Mouse (Mus musculus) hindbrain, embryonic 13.5 days (tissue): Measurements from ENCODE around the gene Mrpl48. TPM values are rescaled to one million over a fixed set of nuclear protein-coding genes. Genes with fewer than 3 reads are reported as not detected.

ENCODE experiments used
- ATAC-seq: fragments of 200-750 bp; cut with Nextera tagmentation; 2 replicates; pipeline ENCODE4 v1.8.0; 2017; ENCODE audit warnings: moderate TSS enrichment; ENCODE audit not compliant: low FRiP score
- H3K27ac ChIP-seq: fragments of 300-500 bp; sonication (generic); 2 replicates; pipeline ENCODE4 v1.5.1; 2015; ENCODE audit warnings: inconsistent platforms, mild to moderate bottlenecking, moderate library complexity
- H3K27me3 ChIP-seq: fragments of 300-500 bp; sonication (generic); 2 replicates; pipeline ENCODE4 v1.6.1; 2015; ENCODE audit warnings: mild to moderate bottlenecking, inconsistent platforms
- H3K36me3 ChIP-seq: fragments of 300-500 bp; sonication (generic); 2 replicates; pipeline ENCODE4 v1.6.1; 2015; ENCODE audit warnings: mild to moderate bottlenecking, inconsistent platforms
- H3K4me1 ChIP-seq: fragments of 300-500 bp; sonication (generic); replicated peaks from 2 replicates; pipeline ENCODE4 v1.6.1; 2015; ENCODE audit warnings: inconsistent platforms
- H3K4me2 ChIP-seq: fragments of 300-500 bp; sonication (generic); 2 replicates; pipeline ENCODE4 v1.6.1; 2015; ENCODE audit warnings: inconsistent platforms, mild to moderate bottlenecking, moderate library complexity
- H3K4me3 ChIP-seq: fragments of 300-500 bp; sonication (generic); 2 replicates; pipeline ENCODE4 v1.5.1; 2015; ENCODE audit warnings: mild to moderate bottlenecking, inconsistent platforms
- H3K9ac ChIP-seq: fragments of 300-500 bp; sonication (generic); 2 replicates; pipeline ENCODE4 v1.6.1; 2015; ENCODE audit warnings: mild to moderate bottlenecking, inconsistent platforms
- H3K9me3 ChIP-seq: fragments of 300-500 bp; sonication (generic); 2 replicates; pipeline ENCODE4 v1.6.1; 2016; ENCODE audit warnings: inconsistent platforms
- WGBS: fragments of 180-500 bp; shearing (Covaris S2); methylation state at CpG from one replicate; pipeline ENCODE4 v1.1.7; 2015; 5-methylcytosine and 5-hydroxymethylcytosine counted together
- polyA plus RNA-seq: library from polyadenylated mRNA; unstranded; fragments of >200 nt; fragmentation: Nextera tagmentation; extraction: Ambion mirVana; gene quantifications from 2 replicates; pipeline ENCODE4 v1.2.1, GENCODE M21; 2015

The Mrpl48 gene
- 81.8 and 91.8 TPM in 2 replicates for polyA plus RNA-seq

GRCm38 (mm10) chr7:100608130-100608741 is at the start of gene Mrpl48:
Gene Mrpl48 (minus strand): TSS chr7:100608301.
- peaks cover 5% of the 10 kb centered on the region; the same call in 1 of the 2 replicates for H3K27me3 ChIP-seq
- peak within 1 kb of the TSS; percentile 100 for H3K9ac ChIP-seq
- peaks cover 19% of the 10 kb centered on the region for H3K4me1 ChIP-seq
- peak; percentile 33 for ATAC-seq
- H3K9me3 ChIP-seq, result no peaks in the 10 kb centered on the region
- H3K4me3 ChIP-seq, result peak within 1 kb of the TSS; percentile 97
- WGBS, result under 1% methylated on average over 35 of the region's 43 CpGs
- H3K27ac ChIP-seq, result peak within 1 kb of the TSS; percentile 100
- no peaks in the 10 kb centered on the region for H3K36me3 ChIP-seq
- H3K4me2 ChIP-seq, result peak within 1 kb of the TSS; percentile 67

- H3K9me3 ChIP-seq, result no peaks in the 10 kb centered on the region
- H3K4me2 ChIP-seq, result no peak overlapping the region
- no peak for ATAC-seq
- peaks cover 19% of the 10 kb centered on the region for H3K4me1 ChIP-seq
- no peak overlapping the region for H3K27ac ChIP-seq
- 63% methylated on average over 5 of the region's 5 CpGs for WGBS
- H3K9ac ChIP-seq, result no peak overlapping the region
- no peaks in the 10 kb centered on the region for H3K27me3 ChIP-seq
- no peaks in the 10 kb centered on the region for H3K36me3 ChIP-seq
- no peak overlapping the region for H3K4me3 ChIP-seq
These were observed 48.6 kb upstream of the Mrpl48 start for GRCm38 (mm10) chr7:100656739-100657138.

GRCm38 (mm10) chr7:100654441-100654840 is 46.3 kb upstream of the Mrpl48 start:
- Histone ChIP-seq H3K27ac (peak overlapping the region; percentile 77), H3K9ac (peak overlapping the region; percentile 53; the same call in 1 of the 2 replicates), H3K9me3 (no peaks in the 10 kb centered on the region), H3K4me1 (peaks cover 19% of the 10 kb centered on the region), H3K27me3 (no peaks in the 10 kb centered on the region), H3K36me3 (peaks cover 6% of the 10 kb centered on the region; the same call in 1 of the 2 replicates), H3K4me2 (no peak overlapping the region), H3K4me3 (no peak overlapping the region)
- no peak for ATAC-seq
- WGBS, result 76% methylated on average over 8 of the region's 8 CpGs

DNA sequence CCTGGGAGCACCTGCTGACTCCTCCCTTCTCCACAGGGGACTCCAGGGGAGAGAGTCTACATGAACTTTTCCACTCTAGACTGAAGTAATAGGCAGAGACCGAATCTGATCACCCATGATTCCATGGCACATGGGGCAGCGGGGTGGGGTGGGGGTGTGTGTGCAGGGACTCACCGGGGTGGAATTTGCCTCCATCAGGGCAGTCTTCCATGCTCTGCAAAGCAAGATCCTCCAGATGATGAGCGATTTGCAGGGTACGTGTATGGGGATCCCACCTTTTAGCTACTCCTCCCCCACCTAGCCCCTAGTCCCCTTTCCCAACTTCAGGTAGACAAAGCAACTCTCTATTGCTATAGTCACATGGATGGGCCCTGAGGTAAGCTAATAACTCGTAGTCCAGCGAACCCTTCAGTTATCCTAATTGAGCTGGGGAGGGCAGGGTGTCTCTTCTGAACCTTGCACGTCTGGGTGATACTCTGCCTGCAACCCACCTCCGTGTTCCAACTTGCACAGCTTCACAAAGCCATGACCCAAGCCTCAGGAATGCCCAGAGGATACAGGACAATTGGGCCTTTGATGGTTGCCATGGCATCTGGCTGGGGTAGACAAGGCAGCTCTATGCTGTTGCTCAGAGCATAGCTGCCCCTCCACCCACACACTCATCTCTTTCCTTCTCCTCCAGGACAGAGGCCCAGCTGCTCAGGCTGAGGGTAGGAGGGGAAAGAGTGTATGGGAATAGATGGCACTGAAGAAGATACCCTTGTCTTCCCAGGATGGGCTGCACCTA is 45.6 kb upstream of the Mrpl48 start:
- H3K4me1 ChIP-seq, result peaks cover 19% of the 10 kb centered on the region
- 56% methylated on average over 9 of the region's 9 CpGs for WGBS
- H3K9ac ChIP-seq, result peak overlapping the region; percentile 53; the same call in 1 of the 2 replicates
- no peak overlapping the region for H3K4me2 ChIP-seq
- peak; percentile 81 for ATAC-seq
- no peaks in the 10 kb centered on the region for H3K9me3 ChIP-seq
- no peak overlapping the region for H3K4me3 ChIP-seq
- no peaks in the 10 kb centered on the region for H3K27me3 ChIP-seq
- H3K27ac ChIP-seq, result peak overlapping the region; percentile 77
- peaks cover 12% of the 10 kb centered on the region; the same call in 1 of the 2 replicates for H3K36me3 ChIP-seq

GRCm38 (mm10) chr7:100651011-100651410 is 42.9 kb upstream of the Mrpl48 start:
- H3K4me3 ChIP-seq, result no peak overlapping the region
- no peak overlapping the region for H3K9ac ChIP-seq
- no peak for ATAC-seq
- peaks cover 14% of the 10 kb centered on the region for H3K4me1 ChIP-seq
- no peak overlapping the region for H3K27ac ChIP-seq
- no peaks in the 10 kb centered on the region for H3K27me3 ChIP-seq
- 75% methylated on average over 4 of the region's 4 CpGs for WGBS
- no peak overlapping the region for H3K4me2 ChIP-seq
- H3K36me3 ChIP-seq, result peaks cover 12% of the 10 kb centered on the region; the same call in 1 of the 2 replicates
- no peaks in the 10 kb centered on the region for H3K9me3 ChIP-seq

DNA sequence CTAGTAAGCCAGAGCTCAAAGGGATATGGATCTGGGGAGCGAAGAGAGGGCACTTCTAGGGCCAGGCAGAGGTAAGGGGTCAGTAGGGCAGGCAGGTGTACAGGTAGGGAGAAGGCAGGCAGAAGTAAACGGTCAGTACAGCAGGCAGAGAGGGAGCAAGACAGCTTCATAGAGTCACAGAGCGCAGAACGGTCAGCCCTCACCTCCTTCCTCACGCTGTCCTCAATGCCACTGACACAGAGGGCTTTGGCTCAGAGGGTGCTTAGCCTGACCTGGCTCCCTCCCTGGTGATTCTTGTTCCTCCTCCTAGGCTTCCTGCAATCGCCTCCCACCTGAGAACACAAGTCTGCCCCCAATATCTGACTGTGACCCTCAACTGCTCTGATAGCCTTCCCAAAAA is 42.3 kb upstream of the Mrpl48 start:
- H3K36me3 ChIP-seq, result peaks cover 12% of the 10 kb centered on the region; the same call in 1 of the 2 replicates
- no peak for ATAC-seq
- no peak overlapping the region for H3K4me2 ChIP-seq
- H3K27me3 ChIP-seq, result no peaks in the 10 kb centered on the region
- no peaks in the 10 kb centered on the region for H3K9me3 ChIP-seq
- H3K27ac ChIP-seq, result no peak overlapping the region
- H3K4me1 ChIP-seq, result peaks cover 14% of the 10 kb centered on the region
- no peak overlapping the region for H3K4me3 ChIP-seq
- WGBS, result 84% methylated on average over 6 of the region's 6 CpGs
- H3K9ac ChIP-seq, result no peak overlapping the region

DNA sequence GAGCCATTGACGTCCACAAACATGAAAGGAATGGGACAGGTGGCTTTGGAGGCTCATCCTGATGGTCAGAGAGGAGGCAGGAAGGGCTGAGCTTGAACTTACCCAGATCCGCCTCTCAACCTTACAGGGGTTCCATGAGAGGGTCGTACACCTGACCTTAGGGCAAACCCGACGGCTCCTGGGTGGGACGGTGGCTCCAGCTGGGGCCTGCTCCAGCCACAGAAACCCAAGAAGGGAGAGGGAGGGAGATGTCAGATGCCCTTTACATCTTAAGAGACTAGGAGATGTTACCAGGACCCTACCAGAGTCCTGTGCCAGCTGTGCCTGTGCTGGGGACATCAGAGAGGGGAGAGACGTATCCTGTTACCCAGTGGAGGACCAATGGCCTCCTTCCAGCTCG is 41.7 kb upstream of the Mrpl48 start:
- H3K4me3 ChIP-seq, result no peak overlapping the region
- WGBS, result 76% methylated on average over 8 of the region's 8 CpGs

DNA sequence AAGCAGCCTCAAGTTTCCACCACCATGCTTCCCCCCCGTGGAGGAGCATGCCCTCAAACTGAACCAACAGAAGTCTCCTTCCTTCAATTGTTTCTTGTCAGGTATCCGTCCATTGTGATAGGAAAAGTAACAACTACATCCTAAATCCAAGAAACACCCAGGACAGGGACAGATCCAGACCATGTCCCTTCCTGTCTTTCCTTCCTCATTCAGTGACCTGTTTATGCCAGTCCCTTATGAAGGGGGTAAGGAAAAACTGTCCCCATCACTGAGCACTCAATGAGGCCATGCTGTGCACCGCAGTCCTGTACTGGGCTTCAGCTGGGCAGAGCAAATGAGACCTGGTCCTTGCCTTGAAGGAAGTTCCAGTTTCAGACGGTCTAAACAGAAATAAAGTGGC is 41.0 kb upstream of the Mrpl48 start:
- Histone ChIP-seq H3K27ac (no peak overlapping the region), H3K4me2 (no peak overlapping the region), H3K27me3 (no peaks in the 10 kb centered on the region), H3K4me1 (peaks cover 8% of the 10 kb centered on the region), H3K4me3 (no peak overlapping the region), H3K36me3 (peaks cover 12% of the 10 kb centered on the region; the same call in 1 of the 2 replicates), H3K9me3 (no peaks in the 10 kb centered on the region), H3K9ac (no peak overlapping the region)
- ATAC-seq, result no peak
- WGBS, result 87% methylated on average over 4 of the region's 4 CpGs

More for the DNA sequence above, 41.7 kb upstream of the Mrpl48 start:
- no peak overlapping the region for H3K27ac ChIP-seq
- no peak overlapping the region for H3K4me2 ChIP-seq
- H3K36me3 ChIP-seq, result peaks cover 12% of the 10 kb centered on the region; the same call in 1 of the 2 replicates
- ATAC-seq, result no peak
- no peak overlapping the region for H3K9ac ChIP-seq
- H3K4me1 ChIP-seq, result peaks cover 14% of the 10 kb centered on the region
- no peaks in the 10 kb centered on the region for H3K27me3 ChIP-seq
- no peaks in the 10 kb centered on the region for H3K9me3 ChIP-seq

DNA sequence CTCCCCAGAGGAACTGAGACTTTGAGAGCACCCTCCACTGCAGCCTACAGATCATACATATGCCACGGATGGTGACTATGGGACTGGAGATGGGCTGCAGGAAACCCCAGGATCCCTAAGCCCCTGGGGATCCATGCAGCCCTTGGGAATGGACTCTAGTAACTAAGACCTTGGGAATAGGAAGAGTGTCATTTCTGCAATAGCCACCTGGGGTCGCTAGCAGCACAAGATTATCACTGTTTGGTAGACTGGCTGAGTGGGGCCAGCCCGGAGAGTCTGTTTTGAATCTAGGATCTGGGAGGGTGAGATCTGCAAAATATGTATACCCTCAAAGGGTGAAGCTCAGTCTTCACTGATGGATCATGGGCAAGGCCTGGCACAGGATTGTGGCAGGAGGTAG is 37.0 kb upstream of the Mrpl48 start:
- Histone ChIP-seq H3K36me3 (peaks cover 16% of the 10 kb centered on the region; the same call in 1 of the 2 replicates), H3K4me1 (0 out of 2 replicates have a peak, but pooled peaks cover 4% of the 10 kb centered on the region), H3K9ac (no peak overlapping the region), H3K9me3 (no peaks in the 10 kb centered on the region), H3K4me3 (no peak overlapping the region), H3K27me3 (no peaks in the 10 kb centered on the region), H3K4me2 (no peak overlapping the region), H3K27ac (no peak overlapping the region)
- peak; percentile 46; the same call in 1 of the 2 replicates for ATAC-seq
- 31% methylated on average over 3 of the region's 3 CpGs for WGBS

- Histone ChIP-seq H3K27me3 (no peaks in the 10 kb centered on the region), H3K36me3 (peaks cover 22% of the 10 kb centered on the region), H3K4me3 (no peak overlapping the region), H3K9ac (no peak overlapping the region), H3K27ac (no peak overlapping the region), H3K4me2 (no peak overlapping the region), H3K4me1 (0 out of 2 replicates have a peak, but pooled peaks cover 4% of the 10 kb centered on the region), H3K9me3 (no peaks in the 10 kb centered on the region)
- WGBS, result 96% methylated on average over 4 of the region's 4 CpGs
- no peak for ATAC-seq
These were observed 34.3 kb upstream of the Mrpl48 start for GRCm38 (mm10) chr7:100642413-100642812.

GRCm38 (mm10) chr7:100637657-100638056 is 29.6 kb upstream of the Mrpl48 start:
- H3K4me1 ChIP-seq, result no peaks in the 10 kb centered on the region

GRCm38 (mm10) chr7:100624538-100624937 is 16.4 kb upstream of the Mrpl48 start:
- 79% methylated on average over 3 of the region's 3 CpGs for WGBS

More at GRCm38 (mm10) chr7:100637657-100638056, 29.6 kb upstream of the Mrpl48 start:
- no peak overlapping the region for H3K4me3 ChIP-seq
- H3K27me3 ChIP-seq, result no peaks in the 10 kb centered on the region
- ATAC-seq, result no peak
- 0% methylated on average over 1 of the region's 1 CpGs for WGBS
- no peak overlapping the region for H3K9ac ChIP-seq
- no peak overlapping the region for H3K27ac ChIP-seq
- H3K36me3 ChIP-seq, result peaks cover 28% of the 10 kb centered on the region
- no peak overlapping the region for H3K4me2 ChIP-seq
- H3K9me3 ChIP-seq, result no peaks in the 10 kb centered on the region

More at GRCm38 (mm10) chr7:100624538-100624937, 16.4 kb upstream of the Mrpl48 start:
- Histone ChIP-seq H3K27ac (no peak overlapping the region), H3K4me3 (no peak overlapping the region), H3K36me3 (peaks cover 6% of the 10 kb centered on the region), H3K4me1 (peaks cover 7% of the 10 kb centered on the region; the same call in 1 of the 2 replicates), H3K4me2 (no peak overlapping the region), H3K27me3 (no peaks in the 10 kb centered on the region), H3K9ac (no peak overlapping the region), H3K9me3 (no peaks in the 10 kb centered on the region)
- ATAC-seq, result no peak
